Mouse (Mus musculus) MEL (cell line): ENCODE data around the gene Tha1. TPM values are rescaled to one million over a fixed set of nuclear protein-coding genes. Genes with fewer than 3 reads are reported as not detected.
A peak's percentile ranks its signal among the peaks of the same experiment; 100 is the strongest.

Source experiments
- DNase-seq: peaks from one replicate; pipeline ENCODE4 v3.0.0; 2011; ENCODE audit warnings: low read depth, low spot score
- H3K27ac ChIP-seq: 2 replicates; pipeline ENCODE4 v1.5.1; 2012; ENCODE audit warnings: low read depth, mild to moderate bottlenecking, control low read depth, low read length, moderate library complexity; ENCODE audit not compliant: control insufficient read depth
- H3K27me3 ChIP-seq, 2 experiments: fragments of 150-350 bp in 1 of 2; sonication (generic) in 1 of 2; 2 replicates each; pipeline ENCODE4 v1.6.1; 2012; ENCODE audit warnings: low read length in 2 of 2, mild to moderate bottlenecking in 2 of 2, improper control_type of control experiment in 1 of 2, moderate library complexity in 1 of 2; ENCODE audit not compliant: insufficient read depth in 2 of 2, control insufficient read depth in 1 of 2
- H3K36me3 ChIP-seq, 2 experiments: 2 replicates each; pipeline ENCODE4 v1.6.1; 2012 to 2014; ENCODE audit warnings: low read length in 2 of 2, improper control_type of control experiment in 1 of 2, inconsistent platforms in 1 of 2, mild to moderate bottlenecking in 1 of 2; ENCODE audit not compliant: insufficient read depth in 2 of 2, control insufficient read depth in 1 of 2
- H3K4me1 ChIP-seq, 2 experiments: fragments of 150-350 bp in 1 of 2; sonication (generic) in 1 of 2; 2 replicates each; pipeline ENCODE4 v1.6.1; 2012; ENCODE audit warnings: low read length in 2 of 2, improper control_type of control experiment in 1 of 2, mild to moderate bottlenecking in 1 of 2; ENCODE audit not compliant: insufficient read depth in 2 of 2, control insufficient read depth in 1 of 2
- H3K4me3 ChIP-seq, 2 experiments: fragments of 150-350 bp in 1 of 2; sonication (generic) in 1 of 2; 2 replicates each; pipeline ENCODE4 v1.5.1; 2012; ENCODE audit warnings: low read depth in 2 of 2, low read length in 2 of 2, mild to moderate bottlenecking in 2 of 2, moderate library complexity in 2 of 2, control low read depth in 1 of 2, improper control_type of control experiment in 1 of 2; ENCODE audit not compliant: control insufficient read depth in 1 of 2, insufficient read depth in 1 of 2
- H3K79me2 ChIP-seq: 2 replicates; pipeline ENCODE4 v1.6.1; 2012; ENCODE audit warnings: mild to moderate bottlenecking, low read length, moderate library complexity; ENCODE audit not compliant: control insufficient read depth, poor library complexity, insufficient read depth
- H3K9ac ChIP-seq: 2 replicates; pipeline ENCODE4 v1.6.1; 2012; ENCODE audit warnings: low read depth, mild to moderate bottlenecking, control low read depth, low read length, moderate library complexity; ENCODE audit not compliant: control insufficient read depth, poor library complexity, severe bottlenecking
- H3K9me3 ChIP-seq: fragments of 150-350 bp; sonication (generic); replicated peaks from 2 replicates; pipeline ENCODE4 v1.6.1; 2012; ENCODE audit warnings: mild to moderate bottlenecking, low read length, improper control_type of control experiment, moderate library complexity; ENCODE audit not compliant: insufficient read depth
- BHLHE40 ChIP-seq: IDR thresholded peaks from 2 replicates; pipeline ENCODE4 v1.6.1; 2012; ENCODE audit warnings: low read depth, mild to moderate bottlenecking, inconsistent platforms, low read length, improper control_type of control experiment, borderline replicate concordance
- CHD1 ChIP-seq: IDR thresholded peaks from 2 replicates; pipeline ENCODE4 v1.6.1; 2012; ENCODE audit warnings: low read depth, mild to moderate bottlenecking, inconsistent platforms, low read length, improper control_type of control experiment
- CHD2 ChIP-seq: IDR thresholded peaks from 2 replicates; pipeline ENCODE4 v1.6.1; 2011; ENCODE audit warnings: low read length, improper control_type of control experiment
- CTCF ChIP-seq, 3 experiments: IDR thresholded peaks in 2 of 3; conservative IDR thresholded peaks in 1 of 3; 2 replicates each; pipeline ENCODE4 v1.5.1; 2011 to 2012; ENCODE audit warnings: low read length in 3 of 3, low read depth in 2 of 3, mild to moderate bottlenecking in 2 of 3, improper control_type of control experiment in 1 of 3, inconsistent platforms in 1 of 3, mixed read lengths in 1 of 3, moderate library complexity in 1 of 3; ENCODE audit not compliant: control insufficient read depth in 1 of 3, insufficient read depth in 1 of 3, poor library complexity in 1 of 3, severe bottlenecking in 1 of 3
- E2F4 ChIP-seq: IDR thresholded peaks from 2 replicates; pipeline ENCODE4 v1.6.1; 2011; ENCODE audit warnings: low read depth, low read length, improper control_type of control experiment, borderline replicate concordance
- ELF1 ChIP-seq: IDR thresholded peaks from 2 replicates; pipeline ENCODE4 v1.6.1; 2014; ENCODE audit warnings: low read depth, mild to moderate bottlenecking, inconsistent platforms, low read length, improper control_type of control experiment, moderate library complexity
- EP300 ChIP-seq, 2 experiments: IDR thresholded peaks; 2 replicates each; pipeline ENCODE4 v1.6.1; 2011; ENCODE audit warnings: improper control_type of control experiment in 2 of 2, low read length in 2 of 2, low read depth in 1 of 2, mild to moderate bottlenecking in 1 of 2
- ETS1 ChIP-seq: IDR thresholded peaks from 2 replicates; pipeline ENCODE4 v1.6.1; 2012; ENCODE audit warnings: low read depth, mild to moderate bottlenecking, inconsistent platforms, low read length, improper control_type of control experiment, moderate library complexity
- GABPA ChIP-seq: IDR thresholded peaks from 2 replicates; pipeline ENCODE4 v1.6.1; 2012; ENCODE audit warnings: low read depth, mild to moderate bottlenecking, inconsistent platforms, low read length, improper control_type of control experiment, moderate library complexity
- GATA1 ChIP-seq: IDR thresholded peaks from 2 replicates; pipeline ENCODE4 v1.6.1; 2011; ENCODE audit warnings: low read depth, low read length, improper control_type of control experiment
- HCFC1 ChIP-seq: IDR thresholded peaks from 2 replicates; pipeline ENCODE4 v1.6.1; 2012; ENCODE audit warnings: low read depth, mild to moderate bottlenecking, inconsistent platforms, low read length, improper control_type of control experiment, moderate library complexity
- JUND ChIP-seq: IDR thresholded peaks from 2 replicates; pipeline ENCODE4 v1.6.1; 2011; ENCODE audit warnings: low read depth, mild to moderate bottlenecking, improper control_type of control experiment, low read length
- KAT2A ChIP-seq: conservative IDR thresholded peaks from 2 replicates; pipeline ENCODE4 v1.6.1; 2012; ENCODE audit warnings: low read depth, low read length, improper control_type of control experiment, inconsistent platforms
- MAX ChIP-seq: IDR thresholded peaks from 2 replicates; pipeline ENCODE4 v1.6.1; 2011; ENCODE audit warnings: low read length, improper control_type of control experiment
- MAZ ChIP-seq: IDR thresholded peaks from 2 replicates; pipeline ENCODE4 v1.6.1; 2012; ENCODE audit warnings: low read depth, mild to moderate bottlenecking, inconsistent platforms, low read length, improper control_type of control experiment
- MEF2A ChIP-seq: IDR thresholded peaks from 2 replicates; pipeline ENCODE4 v1.6.1; 2014; ENCODE audit warnings: low read depth, mild to moderate bottlenecking, inconsistent platforms, low read length, improper control_type of control experiment; ENCODE audit not compliant: poor library complexity, insufficient replicate concordance, severe bottlenecking; ENCODE audit errors: extremely low read depth
- MXI1 ChIP-seq: IDR thresholded peaks from 2 replicates; pipeline ENCODE4 v1.6.1; 2011; ENCODE audit warnings: mild to moderate bottlenecking, low read depth, low read length, improper control_type of control experiment
- MYB ChIP-seq: IDR thresholded peaks from 2 replicates; pipeline ENCODE4 v1.6.1; 2011; ENCODE audit warnings: mild to moderate bottlenecking, low read depth, low read length, improper control_type of control experiment
- MYC ChIP-seq: IDR thresholded peaks from 2 replicates; pipeline ENCODE4 v1.6.1; 2011; ENCODE audit warnings: low read depth, mild to moderate bottlenecking, low read length, improper control_type of control experiment, moderate library complexity
- NELFE ChIP-seq: IDR thresholded peaks from 2 replicates; pipeline ENCODE4 v1.6.1; 2011; ENCODE audit warnings: low read depth, low read length, improper control_type of control experiment
- NRF1 ChIP-seq: IDR thresholded peaks from 2 replicates; pipeline ENCODE4 v1.6.1; 2014; ENCODE audit warnings: low read depth, mild to moderate bottlenecking, inconsistent platforms, low read length, improper control_type of control experiment, moderate library complexity; ENCODE audit not compliant: poor library complexity, insufficient read depth, severe bottlenecking
- POLR2AphosphoS2 ChIP-seq: IDR thresholded peaks from 2 replicates; pipeline ENCODE4 v1.6.1; 2011; ENCODE audit warnings: low read length, improper control_type of control experiment
- POLR2AphosphoS5 ChIP-seq: IDR thresholded peaks from 2 replicates; pipeline ENCODE4 v1.6.1; 2012; ENCODE audit warnings: low read depth, borderline replicate concordance, mild to moderate bottlenecking, inconsistent platforms, low read length, moderate library complexity, mixed read lengths
- RAD21 ChIP-seq: IDR thresholded peaks from 2 replicates; pipeline ENCODE4 v1.6.1; 2011; ENCODE audit warnings: mild to moderate bottlenecking, low read depth, low read length, improper control_type of control experiment
- SIN3A ChIP-seq: IDR thresholded peaks from 2 replicates; pipeline ENCODE4 v1.6.1; 2012; ENCODE audit warnings: low read length, improper control_type of control experiment, inconsistent platforms
- TAL1 ChIP-seq: IDR thresholded peaks from 2 replicates; pipeline ENCODE4 v1.6.1; 2012; ENCODE audit warnings: mild to moderate bottlenecking, inconsistent platforms, low read length, moderate library complexity, mixed read lengths
- TBP ChIP-seq: IDR thresholded peaks from 2 replicates; pipeline ENCODE4 v1.8.0; 2011; ENCODE audit warnings: low read depth, low read length, improper control_type of control experiment
- TCF12 ChIP-seq: IDR thresholded peaks from 2 replicates; pipeline ENCODE4 v1.6.1; 2014; ENCODE audit warnings: low read depth, mild to moderate bottlenecking, inconsistent platforms, low read length, improper control_type of control experiment, moderate library complexity
- UBTF ChIP-seq: IDR thresholded peaks from 2 replicates; pipeline ENCODE4 v1.6.1; 2012; ENCODE audit warnings: low read depth, mild to moderate bottlenecking, inconsistent platforms, low read length, improper control_type of control experiment, moderate library complexity, borderline replicate concordance; ENCODE audit not compliant: insufficient read depth
- USF1 ChIP-seq: IDR thresholded peaks from 2 replicates; pipeline ENCODE4 v1.6.1; 2014; ENCODE audit warnings: low read depth, mild to moderate bottlenecking, inconsistent platforms, low read length, improper control_type of control experiment, moderate library complexity
- USF2 ChIP-seq, 2 experiments: IDR thresholded peaks; 2 replicates each; pipeline ENCODE4 v1.6.1; 2011 to 2012; ENCODE audit warnings: improper control_type of control experiment in 2 of 2, low read length in 2 of 2, borderline replicate concordance in 1 of 2, inconsistent platforms in 1 of 2, low read depth in 1 of 2, mild to moderate bottlenecking in 1 of 2; ENCODE audit not compliant: insufficient read depth in 1 of 2
- ZC3H11A ChIP-seq: IDR thresholded peaks from 2 replicates; pipeline ENCODE4 v1.6.1; 2012; ENCODE audit warnings: low read depth, mild to moderate bottlenecking, inconsistent platforms, low read length, improper control_type of control experiment
- ZKSCAN1 ChIP-seq: IDR thresholded peaks from 2 replicates; pipeline ENCODE4 v1.6.1; 2012; ENCODE audit warnings: low read depth, mild to moderate bottlenecking, inconsistent platforms, low read length, improper control_type of control experiment, moderate library complexity
- ZMIZ1 ChIP-seq: IDR thresholded peaks from 2 replicates; pipeline ENCODE4 v1.6.1; 2012; ENCODE audit warnings: low read depth, mild to moderate bottlenecking, inconsistent platforms, low read length, improper control_type of control experiment, moderate library complexity
- ZNF384 ChIP-seq: IDR thresholded peaks from 2 replicates; pipeline ENCODE4 v1.6.1; 2012; ENCODE audit warnings: low read depth, mild to moderate bottlenecking, inconsistent platforms, low read length, improper control_type of control experiment
- polyA plus RNA-seq, 2 experiments: library from polyadenylated mRNA; stranded (reverse) in 1 of 2; unstranded in 1 of 2; fragments of >175 nt in 1 of 2; fragments of >200 nt in 1 of 2; gene quantifications; 2 replicates each; pipeline versions ENCODE4 v1.2.1 to v1.2.4; 2012; ENCODE audit warnings: low replicate concordance in 2 of 2, low read depth in 1 of 2; ENCODE audit not compliant: insufficient read length in 2 of 2, insufficient read depth in 1 of 2, missing spikeins in 1 of 2
- total RNA-seq: library from RNA; depleted of rRNA; stranded (reverse); fragments of 300-350 nt; gene quantifications from 2 replicates; pipeline ENCODE4 v1.2.3, GENCODE M21; 2012

The Tha1 gene
- total and polyA plus RNA-seq, 3 experiments, result 0.12 TPM; not detected in 2

GRCm38 (mm10) chr11:117828888-117829604 lies 44.2 kb downstream of the Tha1 start:
- H3K9ac ChIP-seq, result peak overlapping the region; percentile 38; the same call in 1 of the 2 replicates
- peaks cover 23 to 64% of the 10 kb centered on the region in 2 experiments for H3K4me1 ChIP-seq
- no peaks in the 10 kb centered on the region for H3K27me3 ChIP-seq
- peak overlapping the region; percentile 52 for H3K27ac ChIP-seq
- peak; percentile 90 for DNase-seq
- H3K79me2 ChIP-seq, result peaks cover 15% of the 10 kb centered on the region
- no peaks in the 10 kb centered on the region for H3K9me3 ChIP-seq
- peak overlapping the region; percentile 24 to 27; a peak in 2 of 4 replicates for H3K4me3 ChIP-seq
- H3K36me3 ChIP-seq, result peaks cover 0 to 37% of the 10 kb centered on the region in 2 experiments; a peak in 2 of 4 replicates
- TF ChIP-seq CHD1 (no peak), KAT2A (no peak), MEF2A (peak; percentile 36; the same call in 1 of the 2 replicates), MXI1 (peak; percentile 69), MYB (no peak), SIN3A (peak; percentile 59), GABPA (no peak), ZC3H11A (peak; percentile 29; the same call in 1 of the 2 replicates), MAZ (no peak; the same call in 1 of the 2 replicates), TCF12 (peak; percentile 86), JUND (0 out of 2 replicates have a peak, but pooled peaks have one; percentile 26), RAD21 (no peak), POLR2AphosphoS2 (no peak), CTCF (IDR thresholded peaks at IDR 0.05 in 2 of 3, conservative IDR thresholded peaks at IDR 0.05 in 1 of 3; ENCODE audit: control insufficient read depth in 1 of 3, insufficient read depth in 1 of 3, low read depth in 2 of 3, low read length in 3 of 3, poor library complexity in 1 of 3, severe bottlenecking in 1 of 3) (0 out of 6 replicates have a peak, but pooled peaks of 1 of the 3 experiments have one; percentile 5), ELF1 (0 out of 2 replicates have a peak, but pooled peaks have one; percentile 36), MYC (no peak; the same call in 1 of the 2 replicates), ZNF384 (no peak), E2F4 (no peak), ZKSCAN1 (no peak), USF2 (IDR thresholded peaks at IDR 0.05; ENCODE audit: borderline replicate concordance in 1 of 2, insufficient read depth in 1 of 2, low read depth in 1 of 2, low read length in 2 of 2) (no peak), TBP (no peak), BHLHE40 (peak; percentile 93), UBTF (no peak), EP300 (IDR thresholded peaks at IDR 0.05; ENCODE audit: low read depth in 1 of 2, low read length in 2 of 2) (peak; percentile 87 to 88), GATA1 (peak; percentile 83), MAX (peak; percentile 45), TAL1 (peak; percentile 88), ETS1 (0 out of 2 replicates have a peak, but pooled peaks have one; percentile 64), NRF1 (0 out of 2 replicates have a peak, but pooled peaks have one; percentile 19), HCFC1 (peak; percentile 41; the same call in 1 of the 2 replicates), ZMIZ1 (no peak), CHD2 (no peak), POLR2AphosphoS5 (no peak), USF1 (peak; percentile 54), NELFE (no peak)
